Mouse (Mus musculus) liver, embryonic 14.5 days (tissue): ENCODE measurements around the gene Ghr. TPM values are rescaled to one million over a fixed set of nuclear protein-coding genes. Genes with fewer than 3 reads are reported as not detected.

Experiments
- ATAC-seq: fragments of 200-750 bp; cut with Nextera tagmentation; 2 replicates; pipeline ENCODE4 v1.8.0; 2017; ENCODE audit warnings: moderate number of reproducible peaks, mild to moderate bottlenecking, moderate library complexity; ENCODE audit not compliant: insufficient read depth
- DNase-seq, 3 experiments: peaks; one replicate each; pipeline ENCODE4 v3.0.0-alpha.2; 2012 to 2013; ENCODE audit warnings: low read depth in 3 of 3, low spot score in 3 of 3
- H3K27ac ChIP-seq: fragments of 300-500 bp; sonication (generic); 2 replicates; pipeline ENCODE4 v1.5.1; 2014; ENCODE audit warnings: moderate library complexity, mild to moderate bottlenecking, control low read depth, inconsistent platforms
- H3K27me3 ChIP-seq: fragments of 300-500 bp; sonication (generic); 2 replicates; pipeline ENCODE4 v1.6.1; 2014; ENCODE audit warnings: mild to moderate bottlenecking, low read length, moderate library complexity; ENCODE audit not compliant: control insufficient read depth, insufficient read depth
- H3K36me3 ChIP-seq: fragments of 300-500 bp; sonication (generic); replicated peaks from 2 replicates; pipeline ENCODE4 v1.6.1; 2014; ENCODE audit warnings: low read depth; ENCODE audit not compliant: control insufficient read depth, insufficient read depth
- H3K4me1 ChIP-seq, 2 experiments: fragments of 200-500 bp in 1 of 2; fragments of 300-500 bp in 1 of 2; sonication (generic) in 1 of 2; replicated peaks; 2 replicates each; pipeline ENCODE4 v1.6.1; 2012 to 2014; ENCODE audit warnings: antibody characterized with exemption in 1 of 2, inconsistent platforms in 1 of 2, low read length in 1 of 2; ENCODE audit not compliant: control insufficient read depth in 2 of 2, insufficient read depth in 2 of 2
- H3K4me2 ChIP-seq: fragments of 300-500 bp; sonication (generic); 2 replicates; pipeline ENCODE4 v1.6.1; 2014; ENCODE audit warnings: low read depth, mild to moderate bottlenecking, control low read depth, moderate library complexity
- H3K4me3 ChIP-seq, 2 experiments: fragments of 200-500 bp in 1 of 2; fragments of 300-500 bp in 1 of 2; sonication (generic) in 1 of 2; 2 replicates each; pipeline ENCODE4 v1.5.1; 2012 to 2014; ENCODE audit warnings: low read depth in 2 of 2, low read length in 2 of 2, mild to moderate bottlenecking in 2 of 2, control low read depth in 1 of 2, inconsistent platforms in 1 of 2, moderate library complexity in 1 of 2; ENCODE audit not compliant: insufficient read depth in 1 of 2
- H3K9ac ChIP-seq: fragments of 300-500 bp; sonication (generic); replicated peaks from 2 replicates; pipeline ENCODE4 v1.6.1; 2014; ENCODE audit warnings: mild to moderate bottlenecking, control low read depth, moderate library complexity
- H3K9me3 ChIP-seq: fragments of 300-500 bp; sonication (generic); 2 replicates; pipeline ENCODE4 v1.6.1; 2016; ENCODE audit warnings: low read length, mixed read lengths; ENCODE audit not compliant: control insufficient read depth
- CTCF ChIP-seq: IDR thresholded peaks from 2 replicates; pipeline ENCODE4 v1.5.1; 2016; ENCODE audit warnings: antibody characterized with exemption, low read depth, control low read depth
- EP300 ChIP-seq: IDR thresholded peaks from 2 replicates; pipeline ENCODE4 v1.6.1; 2016; ENCODE audit warnings: antibody characterized with exemption, low read depth
- WGBS: fragments of 180-500 bp; shearing (Covaris S2); extraction: QIAGEN DNeasy Blood & Tissue Kit; methylation state at CpG from one replicate; pipeline ENCODE4 v1.1.7; 2014; ENCODE audit not compliant: insufficient replicate concordance; 5-methylcytosine and 5-hydroxymethylcytosine counted together
- polyA plus RNA-seq, 2 experiments: library from polyadenylated mRNA; depleted of rRNA in 1 of 2; stranded (reverse) in 1 of 2; unstranded in 1 of 2; fragments of >200 nt; fragmentation: Nextera tagmentation in 1 of 2; extraction: Ambion mirVana in 1 of 2; gene quantifications; 2 replicates each; pipeline versions ENCODE4 v1.2.1 to v1.2.3; 2012 to 2014

Ghr gene
- polyA plus RNA-seq (2012; rRNA removed) (4.6 and 6.9 TPM in 2 replicates), polyA plus RNA-seq (2014; fragmentation: Nextera tagmentation; extraction: Ambion mirVana) (16.4 and 18.3 TPM in 2 replicates)

GRCm38 (mm10) chr15:3582807-3583636, at the start of gene Ghr:
Gene Ghr (minus strand): TSS chr15:3583492.
- Histone ChIP-seq H3K27ac (no peak within 1 kb of the TSS), H3K36me3 (no peaks in the 10 kb centered on the region), H3K4me2 (peak within 1 kb of the TSS; percentile 50), H3K4me3 (peak within 1 kb of the TSS; percentile 51 to 65), H3K9me3 (no peaks in the 10 kb centered on the region), H3K27me3 (no peaks in the 10 kb centered on the region), H3K9ac (peak within 1 kb of the TSS; percentile 46), H3K4me1 (peaks cover 0 to 6% of the 10 kb centered on the region in 2 experiments; a peak in 1 of 4 replicates)
- WGBS, result 1% methylated on average over 51 of the region's 52 CpGs
- DNase-seq, result peak; percentile 32 to 46 (median 33)
- no peak for TF ChIP-seq EP300
- peak; percentile 65 for TF ChIP-seq CTCF
- peak; percentile 82 for ATAC-seq

- H3K9me3 ChIP-seq, result no peaks in the 10 kb centered on the region
- DNase-seq, result no peak
Measured at GRCm38 (mm10) chr15:3622746-3623145, 39.5 kb upstream of the Ghr start.

GRCm38 (mm10) chr15:3620368-3620767, 37.1 kb upstream of the Ghr start:
- no peaks in the 10 kb centered on the region for H3K36me3 ChIP-seq
- H3K27me3 ChIP-seq, result no peaks in the 10 kb centered on the region
- no peaks in the 10 kb centered on the region for H3K4me1 ChIP-seq
- no peak overlapping the region for H3K27ac ChIP-seq
- H3K4me2 ChIP-seq, result no peak overlapping the region
- H3K9ac ChIP-seq, result no peak overlapping the region
- DNase-seq (no peak), ATAC-seq (no peak)
- 56% methylated on average over 3 of the region's 3 CpGs for WGBS
- H3K4me3 ChIP-seq, result no peak overlapping the region
- TF ChIP-seq EP300, result no peak
- no peak for TF ChIP-seq CTCF
- no peaks in the 10 kb centered on the region for H3K9me3 ChIP-seq

More at GRCm38 (mm10) chr15:3622746-3623145, 39.5 kb upstream of the Ghr start:
- ATAC-seq, result no peak
- Histone ChIP-seq H3K4me3 (no peak overlapping the region), H3K27me3 (no peaks in the 10 kb centered on the region), H3K4me2 (no peak overlapping the region), H3K36me3 (no peaks in the 10 kb centered on the region), H3K4me1 (no peaks in the 10 kb centered on the region), H3K27ac (no peak overlapping the region), H3K9ac (no peak overlapping the region)
- TF ChIP-seq EP300 (no peak), CTCF (no peak)

- no peak overlapping the region for H3K4me3 ChIP-seq
- no peak overlapping the region for H3K27ac ChIP-seq
- no peaks in the 10 kb centered on the region for H3K9me3 ChIP-seq
- ATAC-seq, result no peak
- no peak for TF ChIP-seq EP300
- no peak for TF ChIP-seq CTCF
- no peak overlapping the region for H3K4me2 ChIP-seq
- no peaks in the 10 kb centered on the region for H3K27me3 ChIP-seq
- peak in 1 of 3 experiments; percentile 2 for DNase-seq
- H3K9ac ChIP-seq, result no peak overlapping the region
- 74% methylated on average over 3 of the region's 3 CpGs for WGBS
- no peaks in the 10 kb centered on the region for H3K36me3 ChIP-seq
- no peaks in the 10 kb centered on the region for H3K4me1 ChIP-seq
Measured at GRCm38 (mm10) chr15:3618311-3618710, 35.0 kb upstream of the Ghr start.

- H3K4me1 ChIP-seq, result no peaks in the 10 kb centered on the region
- H3K4me2 ChIP-seq, result no peak overlapping the region
- H3K4me3 ChIP-seq, result no peak overlapping the region
- H3K27ac ChIP-seq, result no peak overlapping the region
- no peaks in the 10 kb centered on the region for H3K27me3 ChIP-seq
- TF ChIP-seq EP300 (no peak), CTCF (no peak)
- H3K9ac ChIP-seq, result no peak overlapping the region
- DNase-seq, result no peak
- no peaks in the 10 kb centered on the region for H3K36me3 ChIP-seq
- ATAC-seq, result no peak
- no peaks in the 10 kb centered on the region for H3K9me3 ChIP-seq
Measured at GRCm38 (mm10) chr15:3611961-3612360, 28.7 kb upstream of the Ghr start.
